ENCODE assay signal across 8 mouse cellular contexts in genomic region chr14:51738411-51739149, GRCm38 (mm10). TPM values are rescaled to one million over a fixed set of nuclear protein-coding genes. Genes with fewer than 3 reads are reported as not detected.
A peak's percentile ranks its signal among the peaks of the same experiment; 100 is the strongest.
DNase-seq lines count a peak whose midpoint lies in the region.

No protein-coding gene starts in this region.

- intact Hi-C loops in left cerebral cortex, postnatal 36 days (cut with DNase I) = no loop called here

- DNase-seq in retina, postnatal 1 day = peak; percentile 17
- DNase-seq in retina, embryonic 14.5 days (ENCODE audit: low spot score) = no peak
- peak; percentile 2 to 33 for DNase-seq in frontal cortex, adult 2 months (ENCODE audit: extremely low spot score in 1 of 2, low spot score in 1 of 2)
- DNase-seq in left cerebral cortex, postnatal 36 days (ENCODE audit: low spot score in 2 of 2) = peak; percentile 24 to 26
- DNase-seq in right cerebral cortex, postnatal 4 days = peak; percentile 24
- no peak for DNase-seq in MN1 (ENCODE audit: low spot score)
- DNase-seq in gastrocnemius, adult 18-20 months (ENCODE audit: low spot score) = no peak
- no peak for DNase-seq in kidney, postnatal 10 days

RNA-seq across cellular contexts. Expression of gene Gm5800, which starts 21.6 kb away (rescaled TPM):
- not detected in 2 replicates for polyA plus RNA-seq in frontal cortex, adult 2 months (2012; rRNA removed)
- not detected for total RNA-seq in left cerebral cortex, postnatal 36 days (2021)
- not detected for total RNA-seq in gastrocnemius, adult 18-20 months (2021)

RNA-seq across cellular contexts. Expression of gene Ang4, which starts 34.8 kb away (rescaled TPM):
- not detected in 2 replicates for polyA plus RNA-seq in frontal cortex, adult 2 months (2012; rRNA removed)
- total RNA-seq in left cerebral cortex, postnatal 36 days (2021) = not detected
- total RNA-seq in gastrocnemius, adult 18-20 months (2021) = not detected

RNA-seq across cellular contexts. Expression of gene Gm17079, which starts 43.3 kb away (rescaled TPM):
- not detected in 2 replicates for polyA plus RNA-seq in frontal cortex, adult 2 months (2012; rRNA removed)
- total RNA-seq in left cerebral cortex, postnatal 36 days (2021) = not detected
- total RNA-seq in gastrocnemius, adult 18-20 months (2021) = not detected

Comparison
In these comparisons a context has a peak if more than half of its experiments do, and no peak if none do; other contexts are left out.
1. DNase-seq: peak in retina, postnatal 1 day (single experiment), frontal cortex, adult 2 months (2 of 2), left cerebral cortex, postnatal 36 days (2 of 2) and right cerebral cortex, postnatal 4 days (single experiment); none in retina, embryonic 14.5 days (single experiment), MN1 (single experiment), gastrocnemius, adult 18-20 months (single experiment) and kidney, postnatal 10 days (single experiment).